Mouse (Mus musculus) lung, postnatal 0 days (tissue): ENCODE data around the gene Mrm1. TPM values are rescaled to one million over a fixed set of nuclear protein-coding genes. Genes with fewer than 3 reads are reported as not detected.

Experiments
- ATAC-seq: fragments of 200-750 bp; cut with Nextera tagmentation; 2 replicates; pipeline ENCODE4 v1.8.0; 2017; ENCODE audit warnings: moderate library complexity
- DNase-seq: peaks from one replicate; pipeline ENCODE4 v3.0.0-alpha.2; 2016; ENCODE audit warnings: low spot score
- H3K27ac ChIP-seq: fragments of 300-500 bp; sonication (generic); 2 replicates; pipeline ENCODE4 v1.5.1; 2014; ENCODE audit warnings: antibody characterized with exemption, mild to moderate bottlenecking, low read length, mixed read lengths
- H3K27me3 ChIP-seq: fragments of 300-500 bp; sonication (generic); replicated peaks from 2 replicates; pipeline ENCODE4 v1.6.1; 2014; ENCODE audit warnings: low read length, mixed read lengths; ENCODE audit not compliant: insufficient read depth
- H3K36me3 ChIP-seq: fragments of 300-500 bp; sonication (generic); 2 replicates; pipeline ENCODE4 v1.6.1; 2014; ENCODE audit warnings: low read length, mixed read lengths; ENCODE audit not compliant: insufficient read depth
- H3K4me1 ChIP-seq: fragments of 300-500 bp; sonication (generic); 2 replicates; pipeline ENCODE4 v1.6.1; 2014; ENCODE audit warnings: antibody characterized with exemption, low read depth, low read length, mixed read lengths; ENCODE audit not compliant: insufficient read depth
- H3K4me2 ChIP-seq: fragments of 300-500 bp; sonication (generic); replicated peaks from 2 replicates; pipeline ENCODE4 v1.6.1; 2014; ENCODE audit warnings: low read depth, mild to moderate bottlenecking, low read length, moderate library complexity, mixed read lengths
- H3K4me3 ChIP-seq: fragments of 300-500 bp; sonication (generic); 2 replicates; pipeline ENCODE4 v1.5.1; 2014; ENCODE audit warnings: low read depth, low read length
- H3K9ac ChIP-seq: fragments of 300-500 bp; sonication (generic); replicated peaks from 2 replicates; pipeline ENCODE4 v1.6.1; 2014; ENCODE audit warnings: low read depth, mild to moderate bottlenecking
- H3K9me3 ChIP-seq: fragments of 300-500 bp; sonication (generic); 2 replicates; pipeline ENCODE4 v1.6.1; 2016; ENCODE audit warnings: low read length, mixed read lengths
- CTCF ChIP-seq: IDR thresholded peaks from 2 replicates; pipeline ENCODE4 v1.5.1; 2016; ENCODE audit warnings: antibody characterized with exemption, mild to moderate bottlenecking
- EP300 ChIP-seq: IDR thresholded peaks from 2 replicates; pipeline ENCODE4 v1.6.1; 2016; ENCODE audit warnings: antibody characterized with exemption, mild to moderate bottlenecking, control low read depth
- WGBS: fragments of 180-500 bp; shearing (Covaris S2); extraction: QIAGEN DNeasy Blood & Tissue Kit; methylation state at CpG from one replicate; pipeline ENCODE4 v1.1.7; 2014; 5-methylcytosine and 5-hydroxymethylcytosine counted together
- polyA plus RNA-seq: library from polyadenylated mRNA; unstranded; fragments of >200 nt; fragmentation: Nextera tagmentation; extraction: Ambion mirVana; gene quantifications from 2 replicates; pipeline ENCODE4 v1.2.1, GENCODE M21; 2015

Mrm1 gene
- polyA plus RNA-seq, 1 experiment from 2014 or later: 5.3 TPM

- H3K36me3 ChIP-seq: no peaks in the 10 kb centered on the region
- TF ChIP-seq CTCF (no peak), EP300 (no peak)
- H3K27ac ChIP-seq: no peak overlapping the region
- H3K9me3 ChIP-seq: no peaks in the 10 kb centered on the region
- no peak overlapping the region for H3K4me2 ChIP-seq
- H3K4me3 ChIP-seq: no peak overlapping the region
- no peak for ATAC-seq
- no peaks in the 10 kb centered on the region; the same call in 1 of the 2 replicates for H3K27me3 ChIP-seq
- no peak overlapping the region for H3K9ac ChIP-seq
- no peak for DNase-seq
- H3K4me1 ChIP-seq: no peaks in the 10 kb centered on the region
These were observed 25.8 kb downstream of the Mrm1 start for GRCm38 (mm10) chr11:84793545-84793944.

GRCm38 (mm10) chr11:84790383-84790782 lies 28.9 kb downstream of the Mrm1 start:
- 41% methylated on average over 6 of the region's 6 CpGs for WGBS
- ATAC-seq: no peak

GRCm38 (mm10) chr11:84780143-84780870 lies 39.0 kb downstream of the Mrm1 start:
- no peak for TF ChIP-seq EP300
- no peak for TF ChIP-seq CTCF
- H3K27ac ChIP-seq: no peak overlapping the region
- no peak for ATAC-seq
- H3K4me3 ChIP-seq: no peak overlapping the region
- no peak overlapping the region for H3K4me2 ChIP-seq
- no peaks in the 10 kb centered on the region for H3K9me3 ChIP-seq
- no peaks in the 10 kb centered on the region for H3K36me3 ChIP-seq
- 3% methylated on average over 19 of the region's 19 CpGs for WGBS
- H3K4me1 ChIP-seq: no peaks in the 10 kb centered on the region
- no peak overlapping the region for H3K9ac ChIP-seq
- H3K27me3 ChIP-seq: no peaks in the 10 kb centered on the region
- no peak for DNase-seq

More at GRCm38 (mm10) chr11:84790383-84790782, 28.9 kb downstream of the Mrm1 start:
- Histone ChIP-seq H3K27me3 (no peaks in the 10 kb centered on the region), H3K9ac (no peak overlapping the region), H3K36me3 (no peaks in the 10 kb centered on the region), H3K4me1 (no peaks in the 10 kb centered on the region), H3K4me2 (no peak overlapping the region), H3K4me3 (no peak overlapping the region), H3K9me3 (no peaks in the 10 kb centered on the region), H3K27ac (no peak overlapping the region)
- TF ChIP-seq EP300: no peak
- no peak for TF ChIP-seq CTCF
- no peak for DNase-seq

GRCm38 (mm10) chr11:84775560-84775959 lies 43.8 kb downstream of the Mrm1 start:
- Histone ChIP-seq H3K27ac (no peak overlapping the region), H3K9me3 (no peaks in the 10 kb centered on the region), H3K9ac (no peak overlapping the region), H3K27me3 (no peaks in the 10 kb centered on the region), H3K4me3 (no peak overlapping the region), H3K4me2 (no peak overlapping the region), H3K4me1 (no peaks in the 10 kb centered on the region), H3K36me3 (no peaks in the 10 kb centered on the region)
- TF ChIP-seq EP300: no peak
- TF ChIP-seq CTCF: no peak
- ATAC-seq: no peak
- peak; percentile 13 for DNase-seq
- WGBS: 6% methylated on average over 4 of the region's 4 CpGs

GRCm38 (mm10) chr11:84774870-84775514 lies 44.3 kb downstream of the Mrm1 start:
- WGBS: 42% methylated on average over 13 of the region's 13 CpGs
- ATAC-seq (no peak), DNase-seq (no peak)
- Histone ChIP-seq H3K4me3 (no peak overlapping the region), H3K36me3 (no peaks in the 10 kb centered on the region), H3K9me3 (no peaks in the 10 kb centered on the region), H3K4me1 (no peaks in the 10 kb centered on the region), H3K4me2 (no peak overlapping the region), H3K27me3 (no peaks in the 10 kb centered on the region), H3K27ac (no peak overlapping the region), H3K9ac (no peak overlapping the region)
- TF ChIP-seq CTCF (no peak), EP300 (no peak)

GRCm38 (mm10) chr11:84767898-84768297 lies 51.4 kb downstream of the Mrm1 start:
- Histone ChIP-seq H3K4me1 (no peaks in the 10 kb centered on the region), H3K4me3 (no peak overlapping the region), H3K9ac (no peak overlapping the region), H3K36me3 (no peaks in the 10 kb centered on the region), H3K9me3 (no peaks in the 10 kb centered on the region), H3K4me2 (no peak overlapping the region), H3K27me3 (no peaks in the 10 kb centered on the region), H3K27ac (no peak overlapping the region)
- DNase-seq: no peak
- no peak for ATAC-seq
- TF ChIP-seq CTCF (no peak), EP300 (no peak)
- 25% methylated on average over 4 of the region's 6 CpGs for WGBS
